9 mouse cellular contexts compared by ENCODE assay signal in the genomic region with DNA sequence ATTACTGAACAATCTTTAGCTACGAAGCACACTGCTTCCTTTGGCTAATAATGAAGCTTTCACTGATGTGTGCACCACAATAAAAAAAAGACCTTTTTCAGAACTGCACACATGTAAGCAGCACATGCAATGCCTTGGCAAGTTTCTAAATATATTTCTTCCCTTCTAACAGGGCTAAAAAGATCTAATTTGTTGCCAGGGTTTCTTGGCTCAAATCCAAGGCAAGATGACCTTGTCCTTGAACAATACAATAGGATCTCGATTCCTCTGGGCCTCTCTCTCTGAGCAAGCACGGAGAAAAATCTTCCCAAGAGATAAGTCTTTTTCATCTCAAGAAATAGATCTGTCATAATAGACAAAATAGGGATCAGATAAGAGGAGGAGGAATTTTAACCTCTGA.
DNase-seq lines count a peak whose midpoint lies in the region; ATAC-seq lines count a peak whose summit lies in the region.
"Had no signal": no experiment of that assay in that cellular context is flagged by ENCODE, and none has a peak within 500 bp of the region (broad histone marks: within the 10 kb centered on the region; RNA-seq: fewer than 3 reads in every experiment).

No protein-coding gene starts in this region.

- H3K9me3 ChIP-seq in hindbrain, embryonic 16.5 days (ENCODE audit: control insufficient read depth, low read length) = no peaks in the 10 kb centered on the region
- H3K9me3 ChIP-seq in liver, embryonic 11.5 days (ENCODE audit: control insufficient read depth, low read length) = no peaks in the 10 kb centered on the region
- H3K9me3 ChIP-seq: limb, embryonic 13.5 days had no signal

- DNase-seq in heart, adult 8-10 months (ENCODE audit: low spot score) = peak; percentile 75
- no peak for DNase-seq in heart, adult 11 months
- peak; percentile 12 for DNase-seq in ES-CJ7 (ENCODE audit: low read depth, low spot score)
- DNase-seq in adrenal gland, postnatal 14 days = peak; percentile 78
- no peak for DNase-seq in liver, embryonic 11.5 days (ENCODE audit: low spot score)
- DNase-seq in ovary, postnatal 14 days (ENCODE audit: low spot score) = no peak
- no peak for DNase-seq in thymus, postnatal 10 days (ENCODE audit: low spot score in 2 of 2)

- no peak overlapping the region for H3K4me3 ChIP-seq in hindbrain, embryonic 16.5 days (ENCODE audit: low read length)
- no peak overlapping the region for H3K4me3 ChIP-seq in liver, embryonic 11.5 days (ENCODE audit: low read depth, low read length)
- H3K4me3 ChIP-seq: limb, embryonic 13.5 days had no signal

- peaks cover 27% of the 10 kb centered on the region for H3K4me1 ChIP-seq in hindbrain, embryonic 16.5 days (ENCODE audit: control insufficient read depth, insufficient read depth, low read depth, low read length)
- 0 out of 2 replicates have a peak, but pooled peaks cover 3% of the 10 kb centered on the region for H3K4me1 ChIP-seq in liver, embryonic 11.5 days (replicated peaks; ENCODE audit: control insufficient read depth, insufficient read depth, low read length)

- no peak overlapping the region for H3K27ac ChIP-seq in hindbrain, embryonic 16.5 days (ENCODE audit: low read depth, low read length)
- H3K27ac ChIP-seq in liver, embryonic 11.5 days (ENCODE audit: low read depth, low read length) = no peak overlapping the region
- H3K27ac ChIP-seq: limb, embryonic 13.5 days had no signal

- 12% methylated on average over 3 of the region's 3 CpGs for WGBS in hindbrain, embryonic 16.5 days
- 68% methylated on average over 3 of the region's 3 CpGs for WGBS in liver, embryonic 11.5 days

- no peak overlapping the region for H3K4me2 ChIP-seq in hindbrain, embryonic 16.5 days (ENCODE audit: low read length)
- no peak overlapping the region for H3K4me2 ChIP-seq in liver, embryonic 11.5 days
- H3K4me2 ChIP-seq: limb, embryonic 13.5 days had no signal

- H3K9ac ChIP-seq in hindbrain, embryonic 16.5 days (ENCODE audit: low read depth, low read length) = no peak overlapping the region
- no peak overlapping the region for H3K9ac ChIP-seq in liver, embryonic 11.5 days (ENCODE audit: low read depth, low read length)
- H3K9ac ChIP-seq: limb, embryonic 13.5 days had no signal

- H3K27me3 ChIP-seq in hindbrain, embryonic 16.5 days (replicated peaks; ENCODE audit: control insufficient read depth, insufficient read depth, low read length) = no peaks in the 10 kb centered on the region
- no peaks in the 10 kb centered on the region for H3K27me3 ChIP-seq in liver, embryonic 11.5 days (replicated peaks; ENCODE audit: control insufficient read depth, insufficient read depth, low read length)
- H3K27me3 ChIP-seq: limb, embryonic 13.5 days had no signal

- peak; percentile 11; the same call in 1 of the 2 replicates for ATAC-seq in hindbrain, embryonic 16.5 days
- ATAC-seq in liver, embryonic 11.5 days (replicated peaks; ENCODE audit: low FRiP score) = no peak

- H3K36me3 ChIP-seq in hindbrain, embryonic 16.5 days (ENCODE audit: control insufficient read depth, insufficient read depth, low read length) = no peaks in the 10 kb centered on the region
- no peaks in the 10 kb centered on the region for H3K36me3 ChIP-seq in liver, embryonic 11.5 days (ENCODE audit: control insufficient read depth, insufficient read depth, low read length)
- H3K36me3 ChIP-seq: limb, embryonic 13.5 days had no signal

Comparison
In these comparisons a context has a peak if more than half of its experiments do, and no peak if none do; other contexts are left out.
1. DNase-seq: peak in heart, adult 8-10 months (single experiment), ES-CJ7 (single experiment) and adrenal gland, postnatal 14 days (single experiment); none in heart, adult 11 months (single experiment), liver, embryonic 11.5 days (single experiment), ovary, postnatal 14 days (single experiment) and thymus, postnatal 10 days (0 of 2).